Mouse (Mus musculus): ENCODE results near the gene Gdnf. TPM values are rescaled to one million over a fixed set of nuclear protein-coding genes. Genes with fewer than 3 reads are reported as not detected.

Gdnf gene
- polyA plus RNA-seq, 1 experiment from 2014 or later: 0.33 TPM

DNA sequence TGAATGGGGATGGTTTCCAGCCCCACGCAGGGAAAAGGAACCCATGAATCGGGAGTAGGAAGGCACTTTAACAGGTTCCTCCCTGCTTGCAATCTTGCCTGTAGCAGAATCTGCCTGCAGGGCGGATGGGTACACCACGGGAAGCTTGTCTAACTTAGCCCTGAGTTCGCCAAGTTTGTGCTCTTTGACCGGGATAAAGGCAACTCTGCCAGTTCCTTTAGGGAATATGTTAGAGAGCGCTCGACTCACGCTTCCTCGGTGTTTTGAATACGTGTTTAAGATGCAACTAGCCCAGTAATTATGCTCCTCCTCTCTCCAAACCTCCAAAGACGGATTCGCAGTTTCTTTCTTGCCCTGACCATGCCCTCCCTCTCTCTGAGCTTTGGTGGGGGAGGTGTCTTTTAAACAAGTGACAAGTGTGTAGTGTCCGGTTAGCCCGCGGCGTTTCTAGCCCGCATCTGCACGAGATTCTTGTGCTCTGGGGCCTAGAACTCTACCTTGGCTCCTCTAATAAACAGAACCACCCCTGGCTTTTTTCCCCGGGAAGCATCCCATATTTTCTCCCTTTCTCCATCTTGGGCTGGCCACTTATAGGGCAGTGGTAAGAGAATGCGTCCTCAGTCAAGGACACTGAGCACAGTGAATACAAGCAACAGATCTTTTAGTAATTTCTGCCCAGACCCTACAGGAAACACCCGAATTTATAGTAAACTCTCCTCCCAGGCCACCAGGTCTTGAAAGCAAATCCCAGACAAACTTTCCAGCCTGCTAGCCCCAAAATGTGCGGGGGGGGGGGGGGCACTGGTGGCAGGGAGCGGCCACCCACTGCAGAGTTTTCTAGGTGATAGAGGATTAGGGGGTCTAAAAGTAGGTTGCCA is 1.4 kb downstream of the Gdnf start:
- H3K9me3 ChIP-seq (ENCODE audit: low read length): no peaks in the 10 kb centered on the region
- no peak overlapping the region for H3K27ac ChIP-seq (ENCODE audit: low read length)
- H3K4me3 ChIP-seq (ENCODE audit: low read depth, low read length): peak overlapping the region; percentile 52; the same call in 1 of the 2 replicates
- H3K4me1 ChIP-seq (ENCODE audit: insufficient read depth, low read depth, low read length): peaks cover 7% of the 10 kb centered on the region; the same call in 1 of the 2 replicates
- H3K36me3 ChIP-seq (ENCODE audit: insufficient read depth, low read length): no peaks in the 10 kb centered on the region
- TF ChIP-seq CTCF (IDR thresholded peaks at IDR 0.05) (no peak), EP300 (IDR thresholded peaks at IDR 0.05) (no peak)
- no peak for DNase-seq (ENCODE audit: low spot score)
- no peak for ATAC-seq
- H3K9ac ChIP-seq (replicated peaks; ENCODE audit: low read depth): no peak overlapping the region
- WGBS: 23% methylated on average over 24 of the region's 24 CpGs
- H3K27me3 ChIP-seq (replicated peaks; ENCODE audit: insufficient read depth, low read length): peaks cover 69% of the 10 kb centered on the region
- H3K4me2 ChIP-seq (replicated peaks; ENCODE audit: low read depth, low read length): peak overlapping the region; percentile 95

DNA sequence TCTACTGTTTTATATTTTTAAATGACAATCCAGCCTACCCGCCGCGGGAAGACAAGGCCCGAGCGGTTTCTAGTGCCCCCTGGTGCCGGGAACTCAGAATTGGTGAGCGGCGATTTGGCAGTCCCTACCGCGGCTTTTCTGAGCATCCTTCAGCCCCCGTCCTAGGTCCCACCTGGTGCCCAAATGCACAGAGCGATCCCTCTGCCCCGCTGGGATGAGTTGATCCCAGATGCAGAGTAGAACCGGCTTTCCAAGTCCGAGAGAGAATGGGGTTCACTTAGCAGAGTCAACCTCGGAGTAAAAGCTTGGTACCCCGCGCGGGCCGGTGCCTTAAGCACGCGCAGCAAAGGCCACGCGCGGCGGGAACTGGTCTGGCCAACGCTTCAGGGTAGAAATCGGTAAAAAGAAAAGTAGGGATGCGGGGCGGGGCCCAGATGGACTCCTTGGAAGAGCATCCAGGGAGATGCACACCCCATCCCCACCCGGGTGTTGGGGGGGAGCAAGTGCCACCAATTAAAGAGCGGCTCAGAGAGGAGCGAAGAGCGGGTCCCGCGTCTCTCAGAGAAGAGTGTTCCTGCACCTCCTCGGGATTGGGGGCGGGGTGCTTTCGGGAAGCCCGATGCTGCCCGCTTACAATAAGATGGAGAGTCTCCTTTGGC is 2.4 kb downstream of the Gdnf start:
- peak overlapping the region; percentile 76 for H3K4me2 ChIP-seq (replicated peaks; ENCODE audit: low read depth, low read length)
- H3K36me3 ChIP-seq (ENCODE audit: insufficient read depth, low read length): no peaks in the 10 kb centered on the region
- H3K4me3 ChIP-seq (ENCODE audit: low read depth, low read length): peak overlapping the region; percentile 40
- H3K4me1 ChIP-seq (ENCODE audit: insufficient read depth, low read depth, low read length): peaks cover 7% of the 10 kb centered on the region; the same call in 1 of the 2 replicates
- ATAC-seq: peak; percentile 48
- peak; percentile 81 for TF ChIP-seq CTCF (IDR thresholded peaks at IDR 0.05)
- TF ChIP-seq EP300 (IDR thresholded peaks at IDR 0.05): no peak
- WGBS: under 1% methylated on average over 41 of the region's 41 CpGs
- peaks cover 63% of the 10 kb centered on the region for H3K27me3 ChIP-seq (replicated peaks; ENCODE audit: insufficient read depth, low read length)
- H3K27ac ChIP-seq (ENCODE audit: low read length): no peak overlapping the region
- peak; percentile 75 for DNase-seq (ENCODE audit: low spot score)
- no peak overlapping the region for H3K9ac ChIP-seq (replicated peaks; ENCODE audit: low read depth)
- no peaks in the 10 kb centered on the region for H3K9me3 ChIP-seq (ENCODE audit: low read length)

- Histone ChIP-seq H3K4me3 (ENCODE audit: low read depth, low read length) (peak overlapping the region; percentile 40), H3K4me1 (ENCODE audit: insufficient read depth, low read depth, low read length) (peaks cover 7% of the 10 kb centered on the region; the same call in 1 of the 2 replicates), H3K4me2 (replicated peaks; ENCODE audit: low read depth, low read length) (peak overlapping the region; percentile 76), H3K27ac (ENCODE audit: low read length) (no peak overlapping the region), H3K9ac (replicated peaks; ENCODE audit: low read depth) (no peak overlapping the region), H3K36me3 (ENCODE audit: insufficient read depth, low read length) (no peaks in the 10 kb centered on the region), H3K27me3 (replicated peaks; ENCODE audit: insufficient read depth, low read length) (peaks cover 69% of the 10 kb centered on the region), H3K9me3 (ENCODE audit: low read length) (no peaks in the 10 kb centered on the region)
- DNase-seq (ENCODE audit: low spot score) (peak; percentile 34), ATAC-seq (no peak)
- 1% methylated on average over 37 of the region's 45 CpGs for WGBS
- TF ChIP-seq EP300 (IDR thresholded peaks at IDR 0.05) (no peak), CTCF (IDR thresholded peaks at IDR 0.05) (no peak)
These were observed 3.1 kb downstream of the Gdnf start for GRCm38 (mm10) chr15:7813531-7814370.

GRCm38 (mm10) chr15:7814371-7814680 is 3.7 kb downstream of the Gdnf start:
- Histone ChIP-seq H3K9ac (replicated peaks; ENCODE audit: low read depth) (no peak overlapping the region), H3K27ac (ENCODE audit: low read length) (no peak overlapping the region), H3K4me1 (ENCODE audit: insufficient read depth, low read depth, low read length) (peaks cover 7% of the 10 kb centered on the region; the same call in 1 of the 2 replicates), H3K4me3 (ENCODE audit: low read depth, low read length) (no peak overlapping the region), H3K9me3 (ENCODE audit: low read length) (no peaks in the 10 kb centered on the region), H3K27me3 (replicated peaks; ENCODE audit: insufficient read depth, low read length) (peaks cover 70% of the 10 kb centered on the region), H3K4me2 (replicated peaks; ENCODE audit: low read depth, low read length) (no peak overlapping the region), H3K36me3 (ENCODE audit: insufficient read depth, low read length) (no peaks in the 10 kb centered on the region)
- 23% methylated on average over 7 of the region's 7 CpGs for WGBS
- no peak for ATAC-seq
- TF ChIP-seq CTCF (IDR thresholded peaks at IDR 0.05) (no peak), EP300 (IDR thresholded peaks at IDR 0.05) (no peak)
- no peak for DNase-seq (ENCODE audit: low spot score)

GRCm38 (mm10) chr15:7814917-7815316 is 4.3 kb downstream of the Gdnf start:
- DNase-seq (ENCODE audit: low spot score) (no peak), ATAC-seq (no peak)
- Histone ChIP-seq H3K36me3 (ENCODE audit: insufficient read depth, low read length) (no peaks in the 10 kb centered on the region), H3K27me3 (replicated peaks; ENCODE audit: insufficient read depth, low read length) (peaks cover 70% of the 10 kb centered on the region), H3K27ac (ENCODE audit: low read length) (no peak overlapping the region), H3K4me2 (replicated peaks; ENCODE audit: low read depth, low read length) (peak overlapping the region; percentile 48; the same call in 1 of the 2 replicates), H3K4me3 (ENCODE audit: low read depth, low read length) (no peak overlapping the region), H3K9ac (replicated peaks; ENCODE audit: low read depth) (no peak overlapping the region), H3K4me1 (ENCODE audit: insufficient read depth, low read depth, low read length) (peaks cover 5% of the 10 kb centered on the region; the same call in 1 of the 2 replicates), H3K9me3 (ENCODE audit: low read length) (no peaks in the 10 kb centered on the region)
- 3% methylated on average over 13 of the region's 13 CpGs for WGBS
- TF ChIP-seq EP300 (IDR thresholded peaks at IDR 0.05) (no peak), CTCF (IDR thresholded peaks at IDR 0.05) (no peak)
